Mouse (Mus musculus) limb, embryonic 13.5 days (tissue): ENCODE measurements around the gene Unc13a. TPM values are rescaled to one million over a fixed set of nuclear protein-coding genes. Genes with fewer than 3 reads are reported as not detected.

Source experiments
- ATAC-seq: fragments of 200-750 bp; cut with Nextera tagmentation; 2 replicates; pipeline ENCODE4 v1.8.0; 2017; ENCODE audit warnings: low read depth, moderate number of reproducible peaks, moderate TSS enrichment; ENCODE audit not compliant: low FRiP score
- H3K27ac ChIP-seq: fragments of 300-500 bp; sonication (generic); 2 replicates; pipeline ENCODE4 v1.5.1; 2015; ENCODE audit warnings: inconsistent platforms, mild to moderate bottlenecking, moderate library complexity
- H3K27me3 ChIP-seq: fragments of 300-500 bp; sonication (generic); 2 replicates; pipeline ENCODE4 v1.6.1; 2015; ENCODE audit warnings: mild to moderate bottlenecking, inconsistent platforms
- H3K36me3 ChIP-seq: fragments of 300-500 bp; sonication (generic); 2 replicates; pipeline ENCODE4 v1.6.1; 2015; ENCODE audit warnings: inconsistent platforms, mild to moderate bottlenecking, moderate library complexity
- H3K4me1 ChIP-seq: fragments of 300-500 bp; sonication (generic); 2 replicates; pipeline ENCODE4 v1.6.1; 2015; ENCODE audit warnings: inconsistent platforms
- H3K4me2 ChIP-seq: fragments of 300-500 bp; sonication (generic); replicated peaks from 2 replicates; pipeline ENCODE4 v1.6.1; 2015; ENCODE audit warnings: inconsistent platforms, mild to moderate bottlenecking, moderate library complexity
- H3K4me3 ChIP-seq: fragments of 300-500 bp; sonication (generic); 2 replicates; pipeline ENCODE4 v1.5.1; 2015; ENCODE audit warnings: moderate library complexity, mild to moderate bottlenecking, inconsistent platforms
- H3K9ac ChIP-seq: fragments of 300-500 bp; sonication (generic); 2 replicates; pipeline ENCODE4 v1.6.1; 2015; ENCODE audit warnings: mild to moderate bottlenecking, inconsistent platforms
- H3K9me3 ChIP-seq: fragments of 300-500 bp; sonication (generic); 2 replicates; pipeline ENCODE4 v1.6.1; 2016; ENCODE audit warnings: inconsistent platforms
- WGBS: fragments of 180-500 bp; shearing (Covaris S2); methylation state at CpG from one replicate; pipeline ENCODE4 v1.1.7; 2015; 5-methylcytosine and 5-hydroxymethylcytosine counted together
- microRNA-seq: library from miRNA; unstranded; fragments of <30 nt; microRNA quantifications from one replicate; pipeline ENCODE4, GENCODE M21; 2016
- polyA plus RNA-seq: library from polyadenylated mRNA; unstranded; fragments of >200 nt; fragmentation: Nextera tagmentation; extraction: Ambion mirVana; gene quantifications from 2 replicates; pipeline ENCODE4 v1.2.1, GENCODE M21; 2015

Gene Unc13a
- polyA plus RNA-seq, 1 experiment from 2014 or later, result 0.75 TPM

DNA sequence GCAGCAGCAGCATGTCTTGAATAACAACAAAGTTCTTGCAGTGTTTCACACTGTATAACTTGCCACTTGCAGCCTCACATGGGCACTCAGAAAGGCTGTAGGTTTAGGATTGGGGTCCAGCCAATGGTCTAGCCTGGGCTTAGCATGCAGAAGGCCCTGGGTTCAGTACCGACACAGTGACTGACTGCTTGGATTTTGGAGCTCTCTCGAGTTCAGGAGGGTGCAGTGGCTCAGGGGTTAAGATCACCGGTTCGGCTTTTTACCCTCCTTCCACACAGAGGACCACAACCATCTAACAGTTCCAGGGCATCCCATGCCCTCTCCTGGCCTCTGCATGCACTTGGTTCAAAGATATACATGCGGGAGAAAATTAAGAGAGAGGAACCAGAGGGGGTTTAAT is 80.5 kb downstream of the Unc13a start:
- 22% methylated on average over 5 of the region's 5 CpGs for WGBS
- no peak overlapping the region; the same call in 1 of the 2 replicates for H3K27ac ChIP-seq
- ATAC-seq, result no peak

GRCm38 (mm10) chr8:71588762-71589161 is 82.8 kb downstream of the Unc13a start:
- H3K27ac ChIP-seq, result no peak overlapping the region
- no peaks in the 10 kb centered on the region for H3K9me3 ChIP-seq
- 79% methylated on average over 3 of the region's 3 CpGs for WGBS
- H3K36me3 ChIP-seq, result peaks cover 39% of the 10 kb centered on the region
- H3K27me3 ChIP-seq, result no peaks in the 10 kb centered on the region
- no peak overlapping the region for H3K4me3 ChIP-seq
- H3K9ac ChIP-seq, result no peak overlapping the region
- H3K4me1 ChIP-seq, result peaks cover 21% of the 10 kb centered on the region
- ATAC-seq, result no peak
- H3K4me2 ChIP-seq, result no peak overlapping the region

More for the DNA sequence above, 80.5 kb downstream of the Unc13a start:
- H3K9ac ChIP-seq, result peak overlapping the region; percentile 95
- no peaks in the 10 kb centered on the region for H3K9me3 ChIP-seq
- peak overlapping the region; percentile 88 for H3K4me3 ChIP-seq
- peaks cover 32% of the 10 kb centered on the region for H3K36me3 ChIP-seq
- H3K4me1 ChIP-seq, result peaks cover 35% of the 10 kb centered on the region
- H3K27me3 ChIP-seq, result no peaks in the 10 kb centered on the region
- H3K4me2 ChIP-seq, result peak overlapping the region; percentile 99

DNA sequence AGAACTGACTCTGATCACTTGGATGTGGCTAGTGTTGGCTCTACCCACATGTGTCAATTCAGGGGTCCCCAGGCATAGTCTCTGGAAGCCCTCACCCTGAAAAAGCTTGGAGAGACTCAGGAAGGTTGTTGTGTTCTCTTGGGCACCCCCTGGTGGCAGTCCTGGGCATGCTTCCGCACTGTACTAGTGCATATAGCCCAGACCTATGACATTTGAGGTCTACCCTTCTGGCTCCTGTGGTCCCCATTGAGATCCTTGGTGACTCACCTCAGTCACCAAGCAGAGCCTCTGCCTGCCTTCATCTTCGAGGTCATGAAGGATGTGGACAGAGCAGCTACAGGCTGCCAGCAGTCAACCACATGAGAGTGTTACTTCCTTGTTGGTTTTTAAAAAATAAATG is 84.7 kb downstream of the Unc13a start:
- 79% methylated on average over 2 of the region's 2 CpGs for WGBS
- Histone ChIP-seq H3K9me3 (no peaks in the 10 kb centered on the region), H3K36me3 (peaks cover 38% of the 10 kb centered on the region), H3K27ac (no peak overlapping the region), H3K27me3 (no peaks in the 10 kb centered on the region), H3K4me3 (no peak overlapping the region), H3K4me2 (no peak overlapping the region), H3K9ac (no peak overlapping the region), H3K4me1 (peaks cover 10% of the 10 kb centered on the region)
- no peak for ATAC-seq

- H3K27ac ChIP-seq, result no peak overlapping the region
- H3K4me2 ChIP-seq, result no peak overlapping the region
- H3K9ac ChIP-seq, result no peak overlapping the region
- WGBS, result 32% methylated on average over 9 of the region's 9 CpGs
- no peak overlapping the region for H3K4me3 ChIP-seq
- no peaks in the 10 kb centered on the region for H3K9me3 ChIP-seq
- H3K27me3 ChIP-seq, result no peaks in the 10 kb centered on the region
- no peaks in the 10 kb centered on the region for H3K4me1 ChIP-seq
- peaks cover 37% of the 10 kb centered on the region for H3K36me3 ChIP-seq
- ATAC-seq, result no peak
These were observed 91.4 kb downstream of the Unc13a start for GRCm38 (mm10) chr8:71580201-71580600.

GRCm38 (mm10) chr8:71579476-71579875 is 92.1 kb downstream of the Unc13a start:
- H3K4me1 ChIP-seq, result no peaks in the 10 kb centered on the region
- H3K36me3 ChIP-seq, result peaks cover 30% of the 10 kb centered on the region
- H3K4me3 ChIP-seq, result no peak overlapping the region
- H3K27me3 ChIP-seq, result no peaks in the 10 kb centered on the region
- 84% methylated on average over 14 of the region's 14 CpGs for WGBS
- no peak overlapping the region for H3K9ac ChIP-seq
- H3K27ac ChIP-seq, result no peak overlapping the region
- H3K4me2 ChIP-seq, result no peak overlapping the region
- H3K9me3 ChIP-seq, result no peaks in the 10 kb centered on the region
- no peak for ATAC-seq

- Histone ChIP-seq H3K4me3 (no peak overlapping the region), H3K9ac (no peak overlapping the region), H3K36me3 (peaks cover 25% of the 10 kb centered on the region), H3K9me3 (no peaks in the 10 kb centered on the region), H3K27ac (no peak overlapping the region), H3K4me2 (no peak overlapping the region), H3K4me1 (no peaks in the 10 kb centered on the region), H3K27me3 (no peaks in the 10 kb centered on the region)
- 54% methylated on average over 1 of the region's 1 CpGs for WGBS
- ATAC-seq, result no peak
These were observed 92.5 kb downstream of the Unc13a start for GRCm38 (mm10) chr8:71579009-71579408.

- Histone ChIP-seq H3K9me3 (no peaks in the 10 kb centered on the region), H3K4me2 (no peak overlapping the region), H3K4me1 (peaks cover 4% of the 10 kb centered on the region), H3K27ac (no peak overlapping the region), H3K36me3 (peaks cover 21% of the 10 kb centered on the region), H3K27me3 (no peaks in the 10 kb centered on the region), H3K4me3 (no peak overlapping the region), H3K9ac (no peak overlapping the region)
- 75% methylated on average over 4 of the region's 4 CpGs for WGBS
- ATAC-seq, result no peak
These were observed 93.6 kb downstream of the Unc13a start for GRCm38 (mm10) chr8:71577856-71578387.

DNA sequence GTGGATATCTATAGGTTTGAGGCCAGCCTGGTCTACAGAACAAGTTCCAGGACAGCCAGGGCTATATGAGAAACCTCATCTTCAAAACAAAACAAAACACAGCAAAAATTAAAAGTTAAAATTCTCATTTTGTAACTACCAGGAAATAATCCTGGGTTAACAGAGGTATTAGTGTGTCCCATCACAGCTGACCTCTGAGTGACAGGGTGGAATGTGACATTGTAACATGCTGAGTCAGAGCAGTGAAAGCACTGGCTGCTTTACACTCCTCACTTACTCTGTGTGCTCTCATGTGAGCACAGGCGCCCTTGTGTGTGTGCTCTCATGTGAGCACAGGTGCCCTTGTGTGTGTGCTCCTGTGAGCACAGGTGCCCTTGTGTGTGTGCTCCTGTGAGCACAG is 96.5 kb downstream of the Unc13a start:
- Histone ChIP-seq H3K27ac (no peak overlapping the region), H3K27me3 (no peaks in the 10 kb centered on the region; the same call in 1 of the 2 replicates), H3K4me2 (no peak overlapping the region), H3K9me3 (no peaks in the 10 kb centered on the region), H3K4me3 (no peak overlapping the region), H3K36me3 (peaks cover under 1% of the 10 kb centered on the region; the same call in 1 of the 2 replicates), H3K9ac (no peak overlapping the region), H3K4me1 (peaks cover 23% of the 10 kb centered on the region)
- ATAC-seq, result no peak
- 68% methylated on average over 1 of the region's 1 CpGs for WGBS

DNA sequence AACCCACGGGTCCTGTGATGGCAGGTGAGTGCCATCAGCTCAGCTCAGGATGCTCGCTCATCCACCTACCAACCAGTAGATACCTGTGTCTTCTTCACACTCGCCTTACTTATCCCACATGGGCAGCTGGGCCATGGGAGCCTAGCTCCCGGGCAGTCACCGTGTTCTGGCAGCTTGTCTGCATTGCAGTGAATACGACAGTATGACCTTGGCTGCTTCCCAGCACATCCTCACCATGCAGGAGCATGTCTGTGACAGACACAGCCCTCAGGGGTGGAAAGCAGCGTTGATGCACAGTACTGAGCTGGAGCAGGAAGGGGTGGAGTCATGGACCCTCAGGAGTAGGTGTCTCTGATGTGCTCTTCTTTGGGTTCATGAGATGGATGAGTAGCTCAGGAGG is 97.1 kb downstream of the Unc13a start:
- no peak overlapping the region for H3K4me2 ChIP-seq
- H3K9me3 ChIP-seq, result no peaks in the 10 kb centered on the region
- no peak overlapping the region for H3K27ac ChIP-seq
- peaks cover 23% of the 10 kb centered on the region for H3K4me1 ChIP-seq
- WGBS, result 72% methylated on average over 7 of the region's 7 CpGs
- no peak overlapping the region for H3K4me3 ChIP-seq
- no peaks in the 10 kb centered on the region; the same call in 1 of the 2 replicates for H3K27me3 ChIP-seq
- H3K36me3 ChIP-seq, result no peaks in the 10 kb centered on the region; the same call in 1 of the 2 replicates
- no peak for ATAC-seq
- no peak overlapping the region for H3K9ac ChIP-seq

Small RNA genes lying within 50 kb of the gene (microRNA-seq; reads per million reads assigned to microRNA genes)
- gene Mir6769b, result not detected

Other genes starting within 250 kb of the Unc13a start
- 75.2 and 75.7 TPM in 2 replicates for gene Abhd8, start 208.1 kb downstream of the Unc13a start, polyA plus RNA-seq
- gene Mrpl34, start 206.8 kb downstream of the Unc13a start, polyA plus RNA-seq, result 151 and 152 TPM in 2 replicates
- 98.8 and 105 TPM in 2 replicates for gene Dda1, start 202.6 kb downstream of the Unc13a start, polyA plus RNA-seq
- 1.5 and 1.7 TPM in 2 replicates for gene Ano8, start 185.8 kb downstream of the Unc13a start, polyA plus RNA-seq
- 23.6 and 25.0 TPM in 2 replicates for gene Gtpbp3, start 183.7 kb downstream of the Unc13a start, polyA plus RNA-seq
- gene Plvap, start 160.0 kb downstream of the Unc13a start, polyA plus RNA-seq, result 58.5 and 59.4 TPM in 2 replicates
- gene Ccdc194, start 146.0 kb downstream of the Unc13a start, polyA plus RNA-seq, result 0.41 and 0.78 TPM in 2 replicates
- 21.0 and 22.3 TPM in 2 replicates for gene Bst2, start 134.3 kb downstream of the Unc13a start, polyA plus RNA-seq
- 80.7 and 83.6 TPM in 2 replicates for gene Mvb12a, start 128.8 kb downstream of the Unc13a start, polyA plus RNA-seq
- gene Tmem221, start 112.9 kb downstream of the Unc13a start, polyA plus RNA-seq, result 0.27 and 0.64 TPM in 2 replicates
- not detected in 2 replicates for gene Nxnl1, start 105.2 kb downstream of the Unc13a start, polyA plus RNA-seq
- gene Slc27a1, start 102.9 kb downstream of the Unc13a start, polyA plus RNA-seq, result 52.2 and 52.3 TPM in 2 replicates
- 210 and 212 TPM in 2 replicates for gene Pgls, start 79.6 kb downstream of the Unc13a start, polyA plus RNA-seq
- 4.0 and 5.7 TPM in 2 replicates for gene Fam129c, start 74.1 kb downstream of the Unc13a start, polyA plus RNA-seq
- 85.6 and 87.6 TPM in 2 replicates for gene Colgalt1, start 60.8 kb downstream of the Unc13a start, polyA plus RNA-seq
- 3.4 and 4.2 TPM in 2 replicates for gene Jak3, start 4.5 kb upstream of the Unc13a start, polyA plus RNA-seq
- 0.48 and 0.55 TPM in 2 replicates for gene Insl3, start 17.5 kb upstream of the Unc13a start, polyA plus RNA-seq
- 0.77 and 0.92 TPM in 2 replicates for gene B3gnt3, start 30.0 kb upstream of the Unc13a start, polyA plus RNA-seq
- gene Fcho1, start 54.0 kb upstream of the Unc13a start, polyA plus RNA-seq, result 4.0 and 4.8 TPM in 2 replicates
- gene Zfp709, start 210.3 kb upstream of the Unc13a start, polyA plus RNA-seq, result 7.1 and 7.9 TPM in 2 replicates
- 9.1 and 9.8 TPM in 2 replicates for gene Zfp882, start 236.9 kb upstream of the Unc13a start, polyA plus RNA-seq
- gene Zfp617, start 236.9 kb upstream of the Unc13a start, polyA plus RNA-seq, result 26.8 and 29.5 TPM in 2 replicates